Mouse (Mus musculus) thymus, adult 2 months (tissue): ENCODE data around the gene Dstyk. TPM values are rescaled to one million over a fixed set of nuclear protein-coding genes. Genes with fewer than 3 reads are reported as not detected.
A peak's percentile ranks its signal among the peaks of the same experiment; 100 is the strongest.

Experiments used
- DNase-seq: peaks from one replicate; pipeline ENCODE4 v3.0.0; 2021
- H3K27ac ChIP-seq: fragments of 200-500 bp; 2 replicates; pipeline ENCODE4 v1.5.1; 2012; ENCODE audit warnings: low read length, control low read depth; ENCODE audit not compliant: control insufficient read depth, insufficient read depth
- H3K27me3 ChIP-seq: fragments of 200-500 bp; 2 replicates; pipeline ENCODE4 v1.6.1; 2012; ENCODE audit warnings: mild to moderate bottlenecking, low read length, moderate library complexity, mixed read lengths; ENCODE audit not compliant: control insufficient read depth, insufficient read depth
- H3K36me3 ChIP-seq: fragments of 200-500 bp; 2 replicates; pipeline ENCODE4 v1.6.1; 2012; ENCODE audit warnings: mild to moderate bottlenecking, low read length, moderate library complexity; ENCODE audit not compliant: control insufficient read depth, insufficient read depth
- H3K4me1 ChIP-seq: fragments of 200-500 bp; replicated peaks from 2 replicates; pipeline ENCODE4 v1.6.1; 2012; ENCODE audit warnings: low read length; ENCODE audit not compliant: control insufficient read depth, insufficient read depth
- H3K4me3 ChIP-seq: fragments of 200-500 bp; 2 replicates; pipeline ENCODE4 v1.5.1; 2012; ENCODE audit warnings: mild to moderate bottlenecking, low read length, control low read depth, moderate library complexity; ENCODE audit not compliant: control insufficient read depth, insufficient read depth
- CTCF ChIP-seq: fragments of 200-500 bp; IDR thresholded peaks from 2 replicates; pipeline ENCODE4 v1.5.1; 2012; ENCODE audit warnings: mild to moderate bottlenecking, control low read depth, low read length, moderate library complexity, borderline replicate concordance; ENCODE audit not compliant: control insufficient read depth, poor library complexity, insufficient read depth; ENCODE audit errors: extremely low read depth
- POLR2A ChIP-seq: fragments of 200-500 bp; IDR thresholded peaks from 2 replicates; pipeline ENCODE4 v1.6.1; 2012; ENCODE audit warnings: mild to moderate bottlenecking, low read length, control low read depth, moderate library complexity; ENCODE audit not compliant: control insufficient read depth, poor library complexity, insufficient read depth; ENCODE audit errors: extremely low read depth
- WGBS: fragments of 180-500 bp; shearing (Covaris S2); methylation state at CpG from one replicate; pipeline ENCODE4 v1.1.7; 2018; 5-methylcytosine and 5-hydroxymethylcytosine counted together
- polyA plus RNA-seq: library from polyadenylated mRNA; depleted of rRNA; stranded (reverse); fragments of >200 nt; gene quantifications from 2 replicates; pipeline ENCODE4 v1.2.3, GENCODE M21; 2012

Gene Dstyk
- polyA plus RNA-seq, 1 experiment = 6.8 TPM

- no peak for TF ChIP-seq POLR2A
- TF ChIP-seq CTCF = no peak
- H3K27ac ChIP-seq = no peak overlapping the region
- no peaks in the 10 kb centered on the region for H3K27me3 ChIP-seq
- peaks cover 3% of the 10 kb centered on the region for H3K4me1 ChIP-seq
- 3% methylated on average over 9 of the region's 9 CpGs for WGBS
- DNase-seq = no peak
- H3K36me3 ChIP-seq = no peaks in the 10 kb centered on the region
- H3K4me3 ChIP-seq = peak overlapping the region; percentile 36
These were observed 59.2 kb downstream of the Dstyk start for GRCm38 (mm10) chr1:132476575-132476927.

GRCm38 (mm10) chr1:132476928-132477691 lies 59.8 kb downstream of the Dstyk start, which contains the start of gene Rbbp5:
Gene Rbbp5 (plus strand): TSS chr1:132477365.
- Histone ChIP-seq H3K4me3 (peak within 1 kb of the TSS; percentile 97), H3K4me1 (peaks cover 3% of the 10 kb centered on the region), H3K27ac (peak within 1 kb of the TSS; percentile 41; the same call in 1 of the 2 replicates), H3K27me3 (no peaks in the 10 kb centered on the region), H3K36me3 (no peaks in the 10 kb centered on the region)
- TF ChIP-seq CTCF (no peak), POLR2A (peak; percentile 72; the same call in 1 of the 2 replicates)
- DNase-seq = peak; percentile 85
- WGBS = under 1% methylated on average over 43 of the region's 43 CpGs

- Histone ChIP-seq H3K27me3 (no peaks in the 10 kb centered on the region), H3K4me3 (no peak overlapping the region), H3K27ac (no peak overlapping the region), H3K4me1 (peaks cover 3% of the 10 kb centered on the region), H3K36me3 (no peaks in the 10 kb centered on the region)
- 97% methylated on average over 1 of the region's 1 CpGs for WGBS
- TF ChIP-seq CTCF = no peak
- DNase-seq = no peak
These were observed 62.1 kb downstream of the Dstyk start for GRCm38 (mm10) chr1:132479438-132479837.

- H3K36me3 ChIP-seq = peaks cover 11% of the 10 kb centered on the region; the same call in 1 of the 2 replicates
- DNase-seq = no peak
- H3K4me3 ChIP-seq = no peak overlapping the region
- no peaks in the 10 kb centered on the region for H3K27me3 ChIP-seq
- no peak overlapping the region for H3K27ac ChIP-seq
- WGBS = 99% methylated on average over 2 of the region's 2 CpGs
- TF ChIP-seq CTCF (no peak), POLR2A (no peak)
- H3K4me1 ChIP-seq = peaks cover 3% of the 10 kb centered on the region
These were observed 64.3 kb downstream of the Dstyk start for GRCm38 (mm10) chr1:132481619-132482018.

GRCm38 (mm10) chr1:132483234-132483633 lies 65.9 kb downstream of the Dstyk start:
- H3K36me3 ChIP-seq = peaks cover 24% of the 10 kb centered on the region
- H3K4me1 ChIP-seq = no peaks in the 10 kb centered on the region
- H3K27ac ChIP-seq = no peak overlapping the region
- WGBS = 92% methylated on average over 3 of the region's 3 CpGs
- no peak overlapping the region for H3K4me3 ChIP-seq
- TF ChIP-seq POLR2A (no peak), CTCF (no peak)
- DNase-seq = no peak
- no peaks in the 10 kb centered on the region for H3K27me3 ChIP-seq

GRCm38 (mm10) chr1:132483759-132484158 lies 66.4 kb downstream of the Dstyk start:
- WGBS = 97% methylated on average over 6 of the region's 6 CpGs
- H3K27ac ChIP-seq = no peak overlapping the region
- no peaks in the 10 kb centered on the region for H3K4me1 ChIP-seq
- no peak for DNase-seq
- no peak overlapping the region for H3K4me3 ChIP-seq
- TF ChIP-seq CTCF (no peak), POLR2A (no peak)
- peaks cover 25% of the 10 kb centered on the region for H3K36me3 ChIP-seq
- no peaks in the 10 kb centered on the region for H3K27me3 ChIP-seq

- Histone ChIP-seq H3K4me1 (no peaks in the 10 kb centered on the region), H3K4me3 (no peak overlapping the region), H3K27me3 (no peaks in the 10 kb centered on the region), H3K36me3 (peaks cover 94% of the 10 kb centered on the region), H3K27ac (no peak overlapping the region)
- DNase-seq = no peak
- 95% methylated on average over 2 of the region's 2 CpGs for WGBS
- TF ChIP-seq POLR2A (no peak), CTCF (no peak)
These were observed 83.2 kb downstream of the Dstyk start for GRCm38 (mm10) chr1:132500535-132500934.
